Mouse (Mus musculus) heart, adult 9 months (tissue): ENCODE measurements around the gene Chtf18.
A peak's percentile ranks its signal among the peaks of the same experiment; 100 is the strongest.
"Not testable (repeated sequence)": the region's sequence is repeated elsewhere in the genome, so short reads cannot be mapped to it uniquely, and the experiment has no call there.

Experiments used
- DNase-seq, 2 experiments: peaks; one replicate each; pipeline ENCODE4 v3.0.0; 2022; ENCODE audit warnings: low spot score in 2 of 2

Gene Chtf18

DNA sequence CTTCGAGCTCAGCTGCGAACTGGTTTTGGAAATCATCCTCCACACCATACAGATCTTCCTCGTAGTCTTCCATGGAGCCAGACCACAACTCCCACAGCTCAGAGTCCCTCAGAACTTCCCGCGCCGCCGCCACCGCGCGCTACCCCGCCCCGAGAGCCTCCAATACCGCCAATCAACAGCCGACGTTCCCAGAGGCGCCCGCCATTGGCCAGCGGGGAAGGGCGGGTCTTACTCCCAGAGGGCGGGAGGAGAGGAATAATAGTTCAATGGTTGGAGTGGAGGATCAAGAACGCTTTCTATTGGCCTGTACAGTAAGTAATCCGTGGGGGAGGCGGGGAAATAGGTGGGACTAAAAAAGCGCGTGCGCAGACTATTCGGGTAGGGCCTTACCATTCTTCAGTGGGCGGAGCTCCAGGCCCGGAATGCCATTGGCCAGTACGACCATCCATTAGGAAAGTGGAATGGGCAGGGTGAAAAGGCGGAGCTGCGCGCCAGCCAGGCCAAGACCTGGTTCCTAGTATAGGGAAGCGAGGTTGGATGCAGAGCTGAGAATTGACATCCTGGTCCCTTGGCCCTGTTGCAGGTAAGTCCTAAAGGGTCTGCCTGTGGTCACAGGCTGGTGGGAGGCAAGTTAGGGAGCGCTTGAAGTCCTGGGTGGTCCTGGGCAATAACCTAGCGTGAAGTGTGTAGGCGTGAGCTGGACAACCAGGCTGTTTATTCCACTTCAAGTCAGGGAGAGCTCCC lies at the start of gene Chtf18, which contains the start of gene Rpusd1:
Gene Chtf18 (minus strand): TSS at position 155 of the 744 bp plus-strand sequence.
Gene Rpusd1 (plus strand): TSS at position 406 of the 744 bp plus-strand sequence.
- peak; percentile 100 for DNase-seq

DNA sequence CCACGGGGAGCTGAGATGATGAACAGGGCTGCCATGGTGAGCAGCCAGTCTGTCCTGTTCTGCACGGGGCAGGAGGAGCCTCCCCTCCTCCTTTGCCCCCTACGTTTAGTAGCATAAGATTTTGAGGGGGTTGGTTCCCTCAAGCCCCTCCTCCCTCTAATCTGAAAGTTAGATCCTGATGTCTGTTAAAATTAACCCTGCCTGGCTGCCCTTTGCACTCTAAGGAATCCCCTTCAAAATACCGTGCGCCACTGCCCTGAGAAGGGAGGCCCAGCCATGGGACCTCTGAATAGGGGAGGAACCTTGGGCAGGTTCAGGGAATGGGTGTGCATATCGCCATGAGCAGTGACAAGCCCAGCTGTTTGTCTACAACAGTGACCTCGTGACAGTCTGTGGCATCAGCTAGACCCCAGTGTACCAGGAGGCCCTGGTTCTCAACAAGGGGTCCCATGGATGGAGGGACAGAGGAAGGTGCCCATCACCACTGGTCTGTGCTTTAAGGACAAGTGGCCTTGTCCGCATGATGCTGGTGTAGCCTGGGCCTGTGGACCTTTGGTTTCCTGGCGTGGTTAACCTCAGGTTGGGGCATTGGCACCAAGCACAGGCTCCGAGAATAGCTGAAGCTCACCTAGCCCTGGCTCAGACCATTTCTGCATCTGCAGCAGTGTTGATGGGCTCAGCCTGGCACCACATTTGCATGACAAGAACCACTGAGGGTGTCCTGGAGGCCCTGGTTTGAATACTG lies 48.3 kb upstream of the Chtf18 start:
- DNase-seq = no peak

DNA sequence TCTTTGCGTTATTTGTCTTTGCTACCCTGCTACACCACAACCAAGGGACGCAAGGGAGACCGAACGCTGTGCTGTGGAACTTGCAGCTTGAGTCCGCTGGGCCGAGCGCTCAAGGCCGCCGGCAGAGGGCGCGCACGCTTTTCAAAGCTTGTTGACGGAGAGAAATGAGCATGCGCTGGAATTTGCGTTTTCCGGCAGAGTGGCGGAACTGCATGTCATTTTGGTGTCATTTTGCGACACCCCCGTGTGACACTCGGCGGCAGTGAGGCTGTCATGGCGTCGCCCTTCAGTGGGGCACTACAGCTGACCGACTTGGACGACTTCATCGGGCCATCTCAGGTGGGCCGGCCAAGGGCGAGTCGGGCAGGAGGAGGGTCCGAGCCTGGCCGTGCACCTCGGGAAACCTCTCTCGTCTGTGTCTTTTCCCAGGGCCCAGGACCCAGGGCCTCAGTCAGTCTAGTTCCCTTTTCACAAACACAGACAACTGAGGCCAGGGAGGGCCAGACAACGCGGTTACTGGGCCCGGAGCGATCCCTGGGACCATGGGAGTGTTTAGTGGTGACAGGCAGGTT lies 46.4 kb upstream of the Chtf18 start, which contains the start of gene Narfl:
Gene Narfl (plus strand): TSS at position 228 of the 572 bp plus-strand sequence.
- peak; percentile 90 to 96 for DNase-seq

DNA sequence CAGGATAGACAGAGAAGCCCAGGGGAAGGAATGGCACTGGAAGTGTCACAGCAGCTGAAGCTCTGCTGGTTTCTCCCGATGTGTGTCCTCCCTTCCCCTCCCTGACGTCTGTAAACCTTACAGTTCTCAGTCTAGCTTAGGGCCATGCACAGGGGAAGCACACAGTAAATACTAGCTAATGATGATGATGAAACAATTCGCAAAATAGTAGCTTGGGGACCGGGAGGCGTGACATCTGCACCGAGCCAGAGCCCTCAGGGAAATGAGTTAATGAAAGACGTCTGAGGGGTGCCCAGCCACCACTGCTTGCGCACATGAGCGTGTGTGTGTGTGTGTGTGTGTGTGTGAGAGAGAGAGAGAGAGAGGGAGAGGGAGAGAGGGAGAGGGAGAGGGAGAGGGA lies 42.1 kb upstream of the Chtf18 start:
- no peak for DNase-seq

DNA sequence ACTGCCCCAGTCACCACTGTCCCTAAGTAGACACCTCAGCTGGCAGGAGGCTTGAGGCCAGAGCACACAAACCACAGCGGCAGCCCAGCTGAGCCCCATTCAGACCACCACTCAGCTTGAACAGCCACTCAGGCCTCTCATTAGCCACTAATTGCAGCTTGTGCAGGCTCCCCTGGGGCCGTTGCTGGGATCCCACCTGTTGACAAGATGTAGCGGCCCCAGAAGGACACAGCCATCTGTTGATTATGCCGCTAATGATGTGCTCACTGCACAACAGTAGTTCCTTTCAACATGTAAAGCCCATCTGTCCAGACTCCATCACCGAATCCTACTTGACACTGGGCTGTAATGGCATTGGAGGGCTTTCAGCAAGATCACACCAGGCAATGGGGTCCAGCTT lies 38.7 kb upstream of the Chtf18 start:
- no peak for DNase-seq

DNA sequence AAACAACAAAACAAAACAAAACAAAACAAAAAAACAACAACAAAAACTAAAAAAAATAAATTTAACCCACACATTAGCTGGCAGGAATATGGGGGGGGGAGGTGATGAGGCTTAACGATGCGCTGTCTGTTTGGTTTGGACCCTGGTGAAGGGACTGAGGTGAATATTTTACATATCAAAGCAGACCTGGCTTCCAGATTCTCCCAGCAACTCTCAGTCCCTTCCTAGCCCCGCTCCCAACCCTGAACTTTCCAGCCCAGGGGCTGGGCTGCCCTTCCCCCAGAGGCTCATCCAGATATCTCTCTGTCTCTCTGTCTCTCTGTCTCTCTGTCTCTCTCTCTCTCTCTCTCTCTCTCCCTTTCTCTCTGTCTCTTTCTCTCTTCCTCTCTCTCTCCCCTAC lies 35.4 kb upstream of the Chtf18 start:
- DNase-seq = no peak

DNA sequence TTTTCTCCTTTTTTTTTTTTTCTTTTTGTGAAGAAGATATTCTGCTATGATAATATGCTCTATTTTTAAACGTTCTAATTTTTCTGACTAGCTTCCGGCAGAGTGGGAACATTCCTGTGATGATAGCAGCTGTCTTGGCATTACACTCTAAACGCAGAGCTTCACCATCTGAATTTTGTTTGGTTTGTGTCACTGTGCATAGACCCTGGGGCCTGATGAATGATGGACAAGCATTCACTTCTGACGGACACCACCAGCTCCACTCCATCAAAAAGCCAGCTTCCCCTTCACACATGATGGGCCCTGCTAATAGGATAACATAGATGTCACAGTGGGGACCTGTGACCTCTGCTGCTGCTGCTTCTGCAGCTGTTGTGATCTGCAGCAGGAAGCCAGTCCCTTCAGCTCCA lies 34.3 kb upstream of the Chtf18 start:
- DNase-seq = no peak

DNA sequence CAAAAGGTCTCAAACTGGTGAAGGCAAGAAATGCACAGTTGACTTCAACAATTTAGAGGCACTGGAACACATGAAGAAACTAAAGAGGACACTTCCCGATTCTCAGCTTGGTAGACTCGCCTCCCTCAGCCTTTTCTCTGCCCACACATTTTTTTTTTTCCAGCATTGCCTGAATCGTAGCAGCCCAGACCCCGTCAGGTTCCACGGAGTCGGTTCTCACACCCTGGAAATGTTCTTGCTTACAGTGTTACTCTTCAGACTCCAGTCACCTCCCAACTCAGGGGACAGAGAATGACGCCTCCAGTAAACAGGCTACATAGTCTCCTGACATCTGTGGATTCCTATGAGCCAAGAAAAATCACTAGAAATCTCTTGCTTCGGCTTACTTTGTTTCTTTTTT lies 32.9 kb upstream of the Chtf18 start:
- no peak for DNase-seq

DNA sequence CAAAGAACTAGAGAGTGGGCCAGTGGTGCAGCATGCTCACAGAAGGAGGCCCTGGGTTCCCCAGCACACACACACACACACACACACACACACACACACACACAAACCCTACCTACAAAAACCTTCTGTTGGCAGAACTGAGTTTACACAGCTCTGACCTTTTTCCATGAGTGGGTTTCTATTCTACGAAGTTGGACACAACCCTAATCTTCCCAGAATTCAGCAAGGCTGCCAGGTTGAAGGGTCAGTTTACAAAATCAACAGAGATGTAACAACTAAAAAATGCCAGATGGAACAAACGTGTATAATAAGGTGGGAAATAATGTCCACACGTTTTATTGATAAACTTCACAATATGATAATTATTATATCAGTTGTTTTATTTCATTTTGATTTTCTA lies 30.5 kb upstream of the Chtf18 start:
- no peak for DNase-seq

DNA sequence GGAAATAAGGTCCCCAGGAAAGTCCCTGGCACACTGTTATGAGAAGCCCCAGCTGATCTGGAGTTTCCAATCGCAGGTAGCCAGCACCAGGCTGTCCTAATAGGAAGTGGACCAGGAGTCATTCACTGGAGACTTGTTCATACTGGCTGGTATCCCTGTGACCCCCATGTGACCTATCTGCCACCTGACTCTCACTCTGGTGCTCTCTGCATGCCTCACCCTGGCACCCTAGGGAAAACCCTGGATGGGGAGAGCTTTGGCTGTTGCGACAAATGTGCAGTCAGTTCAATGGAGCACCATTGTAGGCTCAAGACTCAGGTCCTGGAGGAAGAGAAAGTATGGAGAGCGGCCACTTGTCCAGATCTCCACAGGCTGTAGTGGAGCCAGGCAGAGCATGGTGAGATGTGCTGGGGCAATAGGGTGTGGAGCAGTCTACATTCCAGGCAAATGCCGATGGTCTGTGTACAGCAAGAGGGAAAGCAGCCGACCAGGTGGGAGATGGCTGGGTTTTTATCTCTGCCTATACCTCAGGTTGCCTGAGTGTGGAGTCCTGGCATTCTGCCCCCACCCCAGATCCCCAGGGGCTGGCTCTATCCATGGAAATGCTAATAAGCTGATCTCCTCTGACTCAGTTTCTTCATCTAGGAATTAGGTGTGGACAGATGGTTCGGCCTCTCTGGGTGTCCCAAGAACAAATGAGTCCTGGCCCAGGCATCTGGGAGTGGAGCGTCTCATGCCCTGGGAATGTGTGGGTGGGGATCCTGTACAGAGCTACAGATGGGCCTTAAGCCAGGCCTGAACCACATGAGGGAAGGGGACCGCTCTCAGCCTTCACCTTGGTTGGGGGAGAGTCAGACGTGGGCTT lies 29.4 kb upstream of the Chtf18 start:
- no peak for DNase-seq

DNA sequence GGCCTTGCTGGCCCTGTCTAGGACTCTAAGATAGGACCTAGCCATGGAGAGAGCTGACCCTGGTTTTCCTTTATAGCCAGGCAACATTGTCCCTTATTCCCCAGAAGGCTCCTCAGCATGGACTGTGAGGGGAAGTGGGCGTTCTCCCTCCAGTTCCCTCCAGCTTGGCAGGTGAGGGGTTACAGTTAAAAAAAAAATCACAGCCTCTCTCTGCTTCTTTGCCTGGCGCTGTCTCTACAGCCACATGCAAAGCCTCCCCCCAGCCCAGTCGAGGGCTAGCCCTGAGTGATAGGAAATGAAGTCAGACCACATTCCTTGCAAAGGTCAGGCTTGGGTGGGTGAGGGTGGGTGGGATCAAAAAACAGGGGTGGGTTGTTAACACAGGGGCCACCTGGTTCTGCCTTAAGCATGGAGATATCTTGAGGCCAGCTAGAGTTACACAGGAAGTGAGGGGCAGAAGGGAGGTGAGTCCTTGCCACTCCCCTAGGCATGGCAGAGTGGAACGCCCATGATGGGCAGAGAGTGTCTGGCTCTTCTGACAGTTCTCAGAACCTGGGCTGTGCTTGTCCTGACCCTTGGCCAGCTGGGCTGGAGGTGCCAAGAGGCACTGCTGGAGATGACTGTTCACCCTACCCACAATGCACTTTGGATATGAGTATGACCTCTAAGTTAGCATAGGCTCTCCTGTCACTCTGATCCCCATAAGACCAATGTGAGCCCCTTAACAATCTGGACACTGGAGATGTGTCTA lies 28.6 kb upstream of the Chtf18 start:
- DNase-seq = no peak

DNA sequence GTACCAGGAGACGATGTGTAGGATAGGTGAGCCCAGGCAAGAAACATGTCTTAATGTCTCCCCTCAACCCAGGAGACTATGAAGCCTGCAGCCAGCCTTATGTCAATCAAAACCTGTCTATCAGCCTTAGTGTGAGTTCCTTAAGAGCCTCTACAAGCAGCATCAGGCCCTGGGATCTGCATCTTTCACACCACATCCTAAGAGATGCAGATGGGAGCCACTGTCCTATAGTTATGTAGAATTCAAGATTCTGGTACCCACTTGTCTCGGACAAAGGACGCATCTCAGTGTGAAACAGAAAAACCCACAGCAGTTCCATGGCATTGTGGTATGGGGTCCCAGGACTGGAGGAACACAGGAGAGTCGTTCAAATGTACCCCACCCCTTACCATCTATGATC lies 27.9 kb upstream of the Chtf18 start:
- DNase-seq = no peak

DNA sequence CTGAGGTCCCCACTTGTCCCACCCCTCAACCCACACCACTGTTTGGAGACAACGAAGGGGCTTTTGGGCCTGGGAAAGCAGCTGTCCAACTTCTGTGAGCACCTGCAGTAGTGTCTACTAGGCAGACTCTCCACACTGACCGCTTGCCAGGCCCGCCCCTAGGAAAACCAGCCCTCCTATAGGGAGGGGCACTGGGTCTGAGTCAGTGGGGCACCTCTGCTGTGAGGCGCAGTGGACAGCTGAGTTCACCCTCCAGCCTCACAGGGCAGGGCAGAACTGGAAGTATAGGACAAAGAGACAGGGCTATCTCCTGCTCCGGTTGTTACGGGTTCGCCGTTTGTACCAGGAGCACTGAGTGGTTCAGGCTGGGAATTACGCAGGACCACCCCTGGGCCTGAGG lies 27.0 kb upstream of the Chtf18 start, which contains the start of gene Msln:
Gene Msln (minus strand): TSS at position 138 of the 400 bp plus-strand sequence.
- no peak for DNase-seq

DNA sequence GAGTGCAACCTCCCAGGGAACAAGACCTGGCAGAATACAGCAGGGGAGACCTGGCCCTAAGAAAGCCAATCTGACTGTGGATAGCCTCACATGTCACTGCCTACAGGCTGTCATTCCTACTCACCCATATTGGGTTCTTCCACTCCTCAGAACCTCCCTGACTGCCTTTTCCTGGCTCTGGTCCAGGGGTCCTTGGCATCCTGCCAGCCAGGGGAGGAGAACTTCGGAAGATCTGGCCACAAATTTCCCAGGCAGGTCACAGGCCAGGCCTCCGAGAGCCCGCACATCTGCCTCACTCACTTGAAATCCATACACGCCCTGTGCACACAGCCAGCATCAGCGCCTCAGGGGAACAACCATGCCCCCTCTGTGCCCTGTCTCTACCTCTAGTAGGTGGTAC lies 24.2 kb upstream of the Chtf18 start:
- DNase-seq = no peak

DNA sequence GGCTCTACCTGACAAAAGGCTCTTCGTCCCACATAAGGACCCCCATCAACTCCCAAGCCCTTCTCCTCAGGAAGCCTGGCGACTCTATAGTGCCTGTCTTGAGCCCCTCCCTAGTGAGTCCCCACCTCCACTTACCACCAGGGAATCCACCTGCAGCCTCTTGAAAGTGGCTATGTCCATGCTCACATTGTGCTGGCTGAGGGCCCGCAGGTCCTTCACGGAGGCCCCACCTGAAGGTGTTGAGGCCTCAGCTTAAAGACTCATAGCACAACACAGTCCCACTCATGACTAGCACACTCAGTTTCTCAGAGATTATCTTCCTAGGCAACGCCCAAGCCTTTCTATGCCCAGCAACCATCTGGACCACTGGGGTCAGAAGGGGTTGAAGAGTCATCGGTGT lies 22.1 kb upstream of the Chtf18 start:
- DNase-seq = no peak

DNA sequence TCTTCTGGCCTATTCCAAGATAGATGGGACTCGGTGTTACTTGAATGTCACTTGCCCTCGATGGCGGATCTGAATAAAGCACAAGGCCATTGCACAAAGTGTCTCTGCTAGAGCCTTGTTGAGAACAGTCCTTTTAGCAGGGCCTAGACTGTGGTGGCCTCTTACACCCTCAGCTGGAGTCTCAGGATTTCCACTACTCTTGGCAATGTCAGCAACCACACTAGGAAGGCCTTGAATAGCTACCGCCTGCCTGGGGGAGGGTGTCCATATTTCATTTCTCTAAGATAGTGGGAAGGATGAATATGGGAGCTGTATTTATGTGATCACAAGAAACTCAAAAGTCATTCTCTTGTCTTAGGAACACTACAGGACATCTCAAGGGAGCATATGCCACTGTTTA lies 21.0 kb upstream of the Chtf18 start:
- DNase-seq = no peak

DNA sequence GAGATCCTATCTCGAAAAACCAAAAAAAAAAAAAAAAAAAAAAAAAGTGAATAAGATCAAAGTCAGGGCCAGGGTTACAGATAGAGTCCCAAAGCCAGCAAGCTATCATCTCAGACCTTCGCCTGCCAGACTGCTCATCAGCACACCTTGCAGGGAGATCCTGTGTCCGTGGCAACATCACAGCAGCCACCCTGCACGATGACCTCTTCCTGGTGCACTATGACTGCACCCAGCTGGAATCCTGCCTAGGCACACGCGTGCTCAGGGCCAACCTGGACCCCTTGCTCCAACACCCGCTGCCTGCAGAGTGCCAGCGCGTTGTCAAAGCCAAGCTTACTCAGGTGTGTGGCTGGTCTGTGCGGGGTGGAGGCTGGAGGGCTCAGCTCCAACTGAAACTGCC lies 17.1 kb upstream of the Chtf18 start:
- no peak for DNase-seq

DNA sequence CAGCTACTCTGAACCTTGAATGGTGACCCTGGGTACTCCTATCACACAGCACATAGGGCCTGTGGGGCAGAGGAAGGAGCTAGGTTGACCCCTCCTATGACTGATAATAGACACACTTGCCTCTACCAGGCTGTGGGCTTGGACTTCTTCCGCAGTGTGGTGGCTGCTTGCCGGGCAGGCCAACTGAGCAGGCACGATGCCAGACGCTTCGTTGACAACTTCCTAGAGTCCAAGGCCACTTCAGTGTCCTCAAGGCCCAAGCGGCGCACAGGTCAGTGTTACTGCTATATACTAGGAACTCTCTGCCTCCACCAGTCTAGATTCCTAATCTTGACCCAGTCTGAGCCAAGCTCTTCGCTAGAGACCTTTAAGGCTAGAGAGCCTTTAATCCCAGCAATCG lies 16.6 kb upstream of the Chtf18 start:
- DNase-seq = no peak

DNA sequence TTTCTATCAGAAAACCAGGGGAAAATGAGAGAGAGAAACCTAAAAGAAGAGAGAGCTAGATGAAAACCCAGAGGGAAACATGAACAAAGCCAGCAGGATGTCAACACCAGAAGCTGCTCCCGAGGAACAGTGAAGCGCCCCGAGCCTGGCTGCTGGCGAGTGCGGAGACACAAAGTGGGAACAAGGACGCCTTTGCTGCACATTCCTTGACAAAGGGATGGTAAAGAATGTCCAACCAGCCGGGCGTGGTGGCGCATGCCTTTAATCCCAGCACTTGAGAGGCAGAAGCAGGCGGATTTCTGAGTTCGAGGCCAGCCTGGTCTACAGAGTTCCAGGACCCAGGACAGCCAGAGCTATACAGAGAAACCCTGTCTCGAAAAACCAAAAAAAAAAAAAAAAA lies 14.3 kb upstream of the Chtf18 start:
- DNase-seq = not testable (repeated sequence)

DNA sequence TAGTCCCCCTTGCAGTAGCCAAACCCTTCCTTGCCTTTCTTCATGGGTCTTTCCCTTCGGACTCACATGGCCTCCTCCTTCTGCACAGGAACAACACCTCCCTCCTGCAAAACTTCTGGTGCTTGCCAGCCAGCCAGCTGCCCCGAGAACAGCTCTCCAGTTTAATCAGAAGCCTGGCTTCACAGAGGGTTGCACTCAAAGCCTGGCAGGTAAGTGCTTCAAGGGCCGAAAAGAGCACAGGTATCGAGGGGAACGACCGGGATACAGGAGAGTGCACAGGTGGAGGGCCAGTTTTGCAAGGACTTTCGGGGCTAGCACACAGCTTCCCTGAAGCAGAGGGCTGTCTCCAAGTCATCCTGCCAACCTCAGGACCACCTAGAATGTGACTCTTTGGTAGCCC lies 11.6 kb upstream of the Chtf18 start:
- no peak for DNase-seq

DNA sequence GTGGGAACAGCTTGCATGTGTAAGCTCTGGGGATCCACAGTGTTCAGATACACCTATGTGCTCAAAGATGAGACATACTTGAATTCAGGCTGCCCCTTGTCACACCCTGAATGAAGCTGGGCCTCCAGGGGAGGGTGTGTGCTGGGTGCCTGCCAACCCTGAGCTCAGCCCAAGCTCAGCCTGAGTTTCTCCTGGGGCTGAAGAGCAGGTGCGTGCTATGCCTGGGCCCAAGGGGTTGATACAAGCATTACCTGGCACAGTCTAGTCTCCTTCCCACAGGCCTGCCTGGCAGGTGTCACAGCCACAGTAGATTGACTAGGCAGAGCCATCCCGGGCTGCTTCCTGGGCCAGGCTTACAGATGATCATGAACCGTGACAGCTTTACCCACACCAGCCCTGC lies 8.5 kb upstream of the Chtf18 start, which contains the start of gene Mslnl:
Gene Mslnl (plus strand): TSS at position 298 of the 400 bp plus-strand sequence.
- no peak for DNase-seq
